ENCODE assay signal across 8 mouse cellular contexts in genomic region chr8:71668220-71668975, GRCm38 (mm10). TPM values are rescaled to one million over a fixed set of nuclear protein-coding genes. Genes with fewer than 3 reads are reported as not detected.
DNase-seq lines count a peak whose midpoint lies in the region; ATAC-seq and TF ChIP-seq lines count a peak whose summit lies in the region.

No protein-coding gene starts in this region.

- WGBS in forebrain, embryonic 14.5 days: 5% methylated on average over 21 of the region's 21 CpGs
- 3% methylated on average over 21 of the region's 21 CpGs for WGBS in intestine, embryonic 15.5 days
- WGBS in midbrain, embryonic 10.5 days: 4% methylated on average over 21 of the region's 21 CpGs

- H3K9me3 ChIP-seq in forebrain, embryonic 14.5 days (replicated peaks; ENCODE audit: control insufficient read depth, low read length): no peaks in the 10 kb centered on the region
- H3K9me3 ChIP-seq in intestine, embryonic 15.5 days: no peaks in the 10 kb centered on the region
- H3K9me3 ChIP-seq in midbrain, embryonic 10.5 days (replicated peaks): no peaks in the 10 kb centered on the region

- peak overlapping the region; percentile 30 for H3K4me2 ChIP-seq in forebrain, embryonic 14.5 days (ENCODE audit: low read length)
- H3K4me2 ChIP-seq in intestine, embryonic 15.5 days (replicated peaks): peak overlapping the region; percentile 46

- peaks cover 29% of the 10 kb centered on the region for H3K4me1 ChIP-seq in forebrain, embryonic 14.5 days (ENCODE audit: control insufficient read depth, insufficient read depth, low read length)
- H3K4me1 ChIP-seq in intestine, embryonic 15.5 days (replicated peaks): peaks cover 29% of the 10 kb centered on the region
- H3K4me1 ChIP-seq in midbrain, embryonic 10.5 days: peaks cover 70% of the 10 kb centered on the region

- DNase-seq in layer of hippocampus, adult 2 months (ENCODE audit: low spot score in 2 of 2): no peak
- DNase-seq in layer of hippocampus, adult 18-20 months (ENCODE audit: low spot score in 2 of 2): no peak
- peak; percentile 59 for DNase-seq in MEL-GATA-1-ER (ENCODE audit: extremely low read depth, low read depth)
- DNase-seq in forebrain, embryonic 14.5 days (ENCODE audit: low spot score): no peak
- no peak for DNase-seq in midbrain, embryonic 10.5 days (ENCODE audit: low spot score)
- peak; percentile 38 to 51 for DNase-seq in thymus, postnatal 36 days
- DNase-seq in testis, postnatal 10 days (ENCODE audit: low spot score): no peak

- H3K27ac ChIP-seq in layer of hippocampus, adult 2 months: peak overlapping the region; percentile 53; the same call in 1 of the 2 replicates
- H3K27ac ChIP-seq in forebrain, embryonic 14.5 days (ENCODE audit: low read depth, low read length): no peak overlapping the region
- H3K27ac ChIP-seq in intestine, embryonic 15.5 days: no peak overlapping the region
- peak overlapping the region; percentile 14 for H3K27ac ChIP-seq in midbrain, embryonic 10.5 days (replicated peaks)

- H3K27me3 ChIP-seq in forebrain, embryonic 14.5 days (replicated peaks; ENCODE audit: control insufficient read depth, insufficient read depth, low read length): peaks cover 12% of the 10 kb centered on the region
- H3K27me3 ChIP-seq in intestine, embryonic 15.5 days (replicated peaks): peaks cover 19% of the 10 kb centered on the region
- peaks cover 87% of the 10 kb centered on the region for H3K27me3 ChIP-seq in midbrain, embryonic 10.5 days (ENCODE audit: low read depth, poor library complexity, severe bottlenecking)

- peak overlapping the region; percentile 37 for H3K9ac ChIP-seq in forebrain, embryonic 14.5 days (ENCODE audit: low read length)
- no peak overlapping the region for H3K9ac ChIP-seq in intestine, embryonic 15.5 days

- no peak for ATAC-seq in forebrain, embryonic 14.5 days
- no peak for ATAC-seq in intestine, embryonic 15.5 days

- H3K4me3 ChIP-seq in layer of hippocampus, adult 2 months: peak overlapping the region; percentile 32
- H3K4me3 ChIP-seq in forebrain, embryonic 14.5 days (ENCODE audit: low read depth, low read length): no peak overlapping the region
- peak overlapping the region; percentile 5; the same call in 1 of the 2 replicates for H3K4me3 ChIP-seq in intestine, embryonic 15.5 days (replicated peaks)
- H3K4me3 ChIP-seq in midbrain, embryonic 10.5 days: peak overlapping the region; percentile 29

- peaks cover 9% of the 10 kb centered on the region; the same call in 1 of the 2 replicates for H3K36me3 ChIP-seq in forebrain, embryonic 14.5 days (ENCODE audit: control insufficient read depth, insufficient read depth, low read length)
- H3K36me3 ChIP-seq in intestine, embryonic 15.5 days: no peaks in the 10 kb centered on the region
- no peaks in the 10 kb centered on the region for H3K36me3 ChIP-seq in midbrain, embryonic 10.5 days

- no peak for TF ChIP-seq CTCF in layer of hippocampus, adult 2 months (conservative IDR thresholded peaks at IDR 0.05)

RNA-seq across cellular contexts. Expression of gene Unc13a, which starts 3.2 kb away (rescaled TPM):
- total RNA-seq in layer of hippocampus, adult 2 months (2021): 100 to 1,000 TPM; 263 to 264 TPM
- total RNA-seq in layer of hippocampus, adult 18-20 months (2021): 100 to 1,000 TPM; 226 to 246 TPM
- 13.9 and 16.7 TPM in 2 replicates for polyA plus RNA-seq in forebrain, embryonic 14.5 days (2014; fragmentation: Nextera tagmentation; extraction: Ambion mirVana)
- polyA plus RNA-seq in intestine, embryonic 15.5 days (2015; fragmentation: Nextera tagmentation; extraction: Ambion mirVana): 1.3 and 1.5 TPM in 2 replicates
- polyA plus RNA-seq in midbrain, embryonic 10.5 days (2016; fragmentation: Nextera tagmentation; extraction: Ambion mirVana): 4.6 and 8.1 TPM in 2 replicates

RNA-seq across cellular contexts. Expression of gene Jak3, which starts 7.7 kb away (rescaled TPM):
- total RNA-seq in layer of hippocampus, adult 2 months (2021): 1 to 10 TPM; 5.3 TPM
- 1 to 10 TPM; 3.7 to 4.4 TPM for total RNA-seq in layer of hippocampus, adult 18-20 months (2021)
- polyA plus RNA-seq in forebrain, embryonic 14.5 days (2014; fragmentation: Nextera tagmentation; extraction: Ambion mirVana): 1.4 and 2.1 TPM in 2 replicates
- polyA plus RNA-seq in intestine, embryonic 15.5 days (2015; fragmentation: Nextera tagmentation; extraction: Ambion mirVana): 9.0 and 9.2 TPM in 2 replicates
- 2.8 and 3.7 TPM in 2 replicates for polyA plus RNA-seq in midbrain, embryonic 10.5 days (2016; fragmentation: Nextera tagmentation; extraction: Ambion mirVana)

RNA-seq across cellular contexts. Expression of gene Insl3, which starts 20.6 kb away (rescaled TPM):
- 1 to 10 TPM in 1 of 2 experiments, not detected in 1; 2.1 TPM for total RNA-seq in layer of hippocampus, adult 2 months (2021)
- total RNA-seq in layer of hippocampus, adult 18-20 months (2021): 1 to 10 TPM; 1.7 to 1.8 TPM
- polyA plus RNA-seq in forebrain, embryonic 14.5 days (2014; fragmentation: Nextera tagmentation; extraction: Ambion mirVana): 0.63 TPM in 1 of 2 replicates, not detected in the other
- polyA plus RNA-seq in intestine, embryonic 15.5 days (2015; fragmentation: Nextera tagmentation; extraction: Ambion mirVana): 1.2 and 1.9 TPM in 2 replicates
- polyA plus RNA-seq in midbrain, embryonic 10.5 days (2016; fragmentation: Nextera tagmentation; extraction: Ambion mirVana): 0.30 and 0.37 TPM in 2 replicates

RNA-seq across cellular contexts. Expression of gene B3gnt3, which starts 33.2 kb away (rescaled TPM):
- under 1 TPM; 0.72 to 0.81 TPM for total RNA-seq in layer of hippocampus, adult 2 months (2021)
- under 1 TPM; 0.33 to 0.59 TPM for total RNA-seq in layer of hippocampus, adult 18-20 months (2021)
- polyA plus RNA-seq in forebrain, embryonic 14.5 days (2014; fragmentation: Nextera tagmentation; extraction: Ambion mirVana): 0.10 and 0.22 TPM in 2 replicates
- 16.0 and 17.0 TPM in 2 replicates for polyA plus RNA-seq in intestine, embryonic 15.5 days (2015; fragmentation: Nextera tagmentation; extraction: Ambion mirVana)
- 0.67 and 0.89 TPM in 2 replicates for polyA plus RNA-seq in midbrain, embryonic 10.5 days (2016; fragmentation: Nextera tagmentation; extraction: Ambion mirVana)

RNA-seq across cellular contexts. Expression of gene Fcho1, which starts 57.1 kb away (rescaled TPM):
- 100 to 1,000 TPM; 101 to 112 TPM for total RNA-seq in layer of hippocampus, adult 2 months (2021)
- total RNA-seq in layer of hippocampus, adult 18-20 months (2021): 10 to 100 TPM; 94.9 to 99.9 TPM
- 38.6 and 47.4 TPM in 2 replicates for polyA plus RNA-seq in forebrain, embryonic 14.5 days (2014; fragmentation: Nextera tagmentation; extraction: Ambion mirVana)
- polyA plus RNA-seq in intestine, embryonic 15.5 days (2015; fragmentation: Nextera tagmentation; extraction: Ambion mirVana): 5.3 and 7.1 TPM in 2 replicates
- polyA plus RNA-seq in midbrain, embryonic 10.5 days (2016; fragmentation: Nextera tagmentation; extraction: Ambion mirVana): 17.7 and 25.4 TPM in 2 replicates

Comparison
In these comparisons a context has a peak if more than half of its experiments do, and no peak if none do; other contexts are left out.
1. DNase-seq: peak in MEL-GATA-1-ER (single experiment) and thymus, postnatal 36 days (2 of 2); none in layer of hippocampus, adult 2 months (0 of 2), layer of hippocampus, adult 18-20 months (0 of 2), forebrain, embryonic 14.5 days (single experiment), midbrain, embryonic 10.5 days (single experiment) and testis, postnatal 10 days (single experiment).
2. H3K27ac ChIP-seq: peak in layer of hippocampus, adult 2 months (single experiment) and midbrain, embryonic 10.5 days (single experiment); none in forebrain, embryonic 14.5 days (single experiment) and intestine, embryonic 15.5 days (single experiment).